ENCODE assay signal across 8 mouse cellular contexts in genomic region chr2:119743176-119743807, GRCm38 (mm10). TPM values are rescaled to one million over a fixed set of nuclear protein-coding genes. Genes with fewer than 3 reads are reported as not detected.
DNase-seq lines count a peak whose midpoint lies in the region; ATAC-seq and TF ChIP-seq lines count a peak whose summit lies in the region.

No protein-coding gene starts in this region.

- peak overlapping the region; percentile 85 for H3K4me3 ChIP-seq in testis, adult 2 months (ENCODE audit: control insufficient read depth, low read depth, low read length)
- H3K4me3 ChIP-seq in midbrain, embryonic 14.5 days (replicated peaks; ENCODE audit: low read depth, low read length) = peak overlapping the region; percentile 51

- H3K4me2 ChIP-seq in midbrain, embryonic 14.5 days (ENCODE audit: low read length) = peak overlapping the region; percentile 96

- no peak for ATAC-seq in CD4-positive, CD25-positive, alpha-beta regulatory T cell, adult 4 months
- peak; percentile 12; the same call in 1 of the 2 replicates for ATAC-seq in midbrain, embryonic 14.5 days (ENCODE audit: low FRiP score, low TSS enrichment)

- TF ChIP-seq CTCF in testis, adult 2 months (IDR thresholded peaks at IDR 0.05; ENCODE audit: control insufficient read depth, insufficient read depth, insufficient replicate concordance, low read depth, low read length) = no peak

- no peaks in the 10 kb centered on the region for H3K9me3 ChIP-seq in midbrain, embryonic 14.5 days (ENCODE audit: control insufficient read depth, low read length)

- peaks cover 20% of the 10 kb centered on the region for H3K4me1 ChIP-seq in testis, adult 2 months (ENCODE audit: control insufficient read depth, insufficient read depth, low read length)
- H3K4me1 ChIP-seq in midbrain, embryonic 14.5 days (ENCODE audit: control insufficient read depth, insufficient read depth, low read length) = peaks cover 20% of the 10 kb centered on the region; the same call in 1 of the 2 replicates

- WGBS in midbrain, embryonic 14.5 days = 9% methylated on average over 27 of the region's 31 CpGs

- no peak overlapping the region for H3K27ac ChIP-seq in testis, adult 2 months (ENCODE audit: control insufficient read depth, insufficient read depth, low read depth, low read length)
- H3K27ac ChIP-seq in midbrain, embryonic 14.5 days (replicated peaks; ENCODE audit: low read depth, low read length) = no peak overlapping the region

- DNase-seq in CD4-positive, CD25-positive, alpha-beta regulatory T cell, adult 2 months (ENCODE audit: low read depth, low spot score) = peak; percentile 38
- no peak for DNase-seq in testis, postnatal 14 days (ENCODE audit: low spot score)
- peak; percentile 65 to 72 for DNase-seq in layer of hippocampus, postnatal 14 days (ENCODE audit: low spot score in 2 of 2)
- no peak for DNase-seq in midbrain, embryonic 14.5 days
- DNase-seq in thymus, postnatal 4 days = peak; percentile 50
- DNase-seq in urinary bladder, adult 18-20 months (ENCODE audit: low spot score in 2 of 2) = no peak

- H3K36me3 ChIP-seq in testis, adult 2 months (ENCODE audit: control insufficient read depth, insufficient read depth, low read length) = no peaks in the 10 kb centered on the region
- no peaks in the 10 kb centered on the region for H3K36me3 ChIP-seq in midbrain, embryonic 14.5 days (ENCODE audit: control insufficient read depth, insufficient read depth, low read length)

- H3K27me3 ChIP-seq in testis, adult 2 months (ENCODE audit: control insufficient read depth, insufficient read depth, low read length) = 0 out of 2 replicates have a peak, but pooled peaks cover 2% of the 10 kb centered on the region
- H3K27me3 ChIP-seq in midbrain, embryonic 14.5 days (ENCODE audit: control insufficient read depth, insufficient read depth, low read length) = peaks cover 38% of the 10 kb centered on the region

- no peak for TF ChIP-seq POLR2A in testis, adult 2 months (IDR thresholded peaks at IDR 0.05; ENCODE audit: control insufficient read depth, low read depth, low read length)

- peak overlapping the region; percentile 40; the same call in 1 of the 2 replicates for H3K9ac ChIP-seq in midbrain, embryonic 14.5 days (replicated peaks; ENCODE audit: low read length)

RNA-seq across cellular contexts. Expression of gene Itpka, which starts 1.2 kb away (rescaled TPM):
- polyA plus RNA-seq in CD4-positive, CD25-positive, alpha-beta regulatory T cell, adult 4 months (2017; shearing (Covaris generic)) = under 1 TPM in 1 of 2 experiments, not detected in 1; 0.30 TPM
- 5.8 and 6.4 TPM in 2 replicates for polyA plus RNA-seq in testis, adult 2 months (2012; rRNA removed)
- total RNA-seq in layer of hippocampus, postnatal 14 days (2021) = 100 to 1,000 TPM; 186 to 204 TPM
- 0.12 and 0.18 TPM in 2 replicates for polyA plus RNA-seq in midbrain, embryonic 14.5 days (2014; fragmentation: Nextera tagmentation; extraction: Ambion mirVana)

RNA-seq across cellular contexts. Expression of gene Ltk, which starts 16.9 kb away (rescaled TPM):
- not detected for polyA plus RNA-seq in CD4-positive, CD25-positive, alpha-beta regulatory T cell, adult 4 months (2017; shearing (Covaris generic))
- polyA plus RNA-seq in testis, adult 2 months (2012; rRNA removed) = 2.2 and 3.0 TPM in 2 replicates
- 10 to 100 TPM in 1 of 2 experiments, 1 to 10 TPM in 1; 6.0 to 10.5 TPM for total RNA-seq in layer of hippocampus, postnatal 14 days (2021)
- polyA plus RNA-seq in midbrain, embryonic 14.5 days (2014; fragmentation: Nextera tagmentation; extraction: Ambion mirVana) = 1.5 and 3.0 TPM in 2 replicates

RNA-seq across cellular contexts. Expression of gene Rpap1, which starts 44.0 kb away (rescaled TPM):
- 10 to 100 TPM; 15.7 to 34.0 TPM for polyA plus RNA-seq in CD4-positive, CD25-positive, alpha-beta regulatory T cell, adult 4 months (2017; shearing (Covaris generic))
- polyA plus RNA-seq in testis, adult 2 months (2012; rRNA removed) = 13.4 and 13.7 TPM in 2 replicates
- total RNA-seq in layer of hippocampus, postnatal 14 days (2021) = 10 to 100 TPM; 18.3 to 18.7 TPM
- 12.5 and 21.3 TPM in 2 replicates for polyA plus RNA-seq in midbrain, embryonic 14.5 days (2014; fragmentation: Nextera tagmentation; extraction: Ambion mirVana)

RNA-seq across cellular contexts. Expression of gene Tyro3, which starts 54.2 kb away (rescaled TPM):
- 1 to 10 TPM; 1.1 to 1.3 TPM for polyA plus RNA-seq in CD4-positive, CD25-positive, alpha-beta regulatory T cell, adult 4 months (2017; shearing (Covaris generic))
- 18.7 and 26.0 TPM in 2 replicates for polyA plus RNA-seq in testis, adult 2 months (2012; rRNA removed)
- 10 to 100 TPM; 61.3 to 62.1 TPM for total RNA-seq in layer of hippocampus, postnatal 14 days (2021)
- polyA plus RNA-seq in midbrain, embryonic 14.5 days (2014; fragmentation: Nextera tagmentation; extraction: Ambion mirVana) = 20.0 and 20.2 TPM in 2 replicates

Comparison
In these comparisons a context has a peak if more than half of its experiments do, and no peak if none do; other contexts are left out.
1. DNase-seq: peak in CD4-positive, CD25-positive, alpha-beta regulatory T cell, adult 2 months (single experiment), layer of hippocampus, postnatal 14 days (2 of 2) and thymus, postnatal 4 days (single experiment); none in testis, postnatal 14 days (single experiment), midbrain, embryonic 14.5 days (single experiment) and urinary bladder, adult 18-20 months (0 of 2).